Mouse (Mus musculus) lung, postnatal 4 days (tissue): Measurements from ENCODE around the gene Tcf3.

Source experiments
- DNase-seq, 2 experiments: peaks; one replicate each; pipeline ENCODE4 v3.0.0; 2021

Gene Tcf3

GRCm38 (mm10) chr10:80384115-80384639 lies 49.3 kb downstream of the Tcf3 start:
- DNase-seq = peak in 1 of 2 experiments; percentile 38

- peak in 1 of 2 experiments; percentile 33 for DNase-seq
Measured at GRCm38 (mm10) chr10:80383431-80383830, 50.0 kb downstream of the Tcf3 start.

- DNase-seq = no peak
Measured at GRCm38 (mm10) chr10:80382641-80383365, 50.6 kb downstream of the Tcf3 start.

- peak in 1 of 2 experiments; percentile 49 for DNase-seq
Measured at GRCm38 (mm10) chr10:80377716-80378115, 55.7 kb downstream of the Tcf3 start.

GRCm38 (mm10) chr10:80376160-80376559 lies 57.3 kb downstream of the Tcf3 start:
- peak; percentile 92 to 95 for DNase-seq

- DNase-seq = peak; percentile 72 to 87
Measured at GRCm38 (mm10) chr10:80374063-80374462, 59.4 kb downstream of the Tcf3 start.

- DNase-seq = no peak
Measured at GRCm38 (mm10) chr10:80372706-80373105, 60.7 kb downstream of the Tcf3 start.

GRCm38 (mm10) chr10:80371983-80372382 lies 61.5 kb downstream of the Tcf3 start:
- DNase-seq = no peak

- DNase-seq = peak; percentile 66 to 75
Measured at GRCm38 (mm10) chr10:80371411-80371966, 62.0 kb downstream of the Tcf3 start.

- DNase-seq = no peak
Measured at GRCm38 (mm10) chr10:80369995-80370747, 63.3 kb downstream of the Tcf3 start.

- DNase-seq = no peak
Measured at GRCm38 (mm10) chr10:80368392-80368791, 65.1 kb downstream of the Tcf3 start.

- DNase-seq = no peak
Measured at GRCm38 (mm10) chr10:80367954-80368353, 65.5 kb downstream of the Tcf3 start.

- DNase-seq = no peak
Measured at GRCm38 (mm10) chr10:80365736-80366135, 67.7 kb downstream of the Tcf3 start.

- DNase-seq = no peak
Measured at GRCm38 (mm10) chr10:80363734-80364133, 69.7 kb downstream of the Tcf3 start.
